Mouse (Mus musculus): ENCODE data around the gene Smim15.

DNA sequence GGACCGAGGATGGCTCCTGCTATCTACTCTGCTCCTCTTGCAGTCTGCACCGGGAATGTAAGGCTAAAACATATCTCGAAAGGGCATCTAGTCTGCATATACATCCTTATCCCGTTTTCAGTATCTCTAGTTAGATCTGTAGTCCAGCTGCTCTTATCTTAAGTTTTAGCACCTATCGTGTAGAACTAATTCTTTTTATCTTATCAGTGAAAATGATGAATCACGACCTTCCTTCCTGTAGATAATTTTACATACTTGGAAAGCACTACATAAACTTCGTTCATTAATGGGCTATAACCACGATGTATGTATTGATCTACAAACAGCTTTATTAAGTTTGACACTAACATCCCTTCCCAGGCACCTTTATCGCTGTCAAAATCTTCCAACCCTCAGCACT lies 4.3 kb upstream of the Smim15 start:
- TF ChIP-seq CTCF (IDR thresholded peaks at IDR 0.05; ENCODE audit: low read depth) (no peak), EP300 (IDR thresholded peaks at IDR 0.05; ENCODE audit: low read depth) (no peak)
